Mouse (Mus musculus) liver, embryonic 13.5 days (tissue): Measurements from ENCODE around the gene Cadm4. TPM values are rescaled to one million over a fixed set of nuclear protein-coding genes. Genes with fewer than 3 reads are reported as not detected.

Source experiments
- ATAC-seq: fragments of 200-750 bp; cut with Nextera tagmentation; 2 replicates; pipeline ENCODE4 v1.8.0; 2017; ENCODE audit warnings: low read depth, mild to moderate bottlenecking, moderate number of reproducible peaks, moderate library complexity
- DNase-seq: peaks from one replicate; pipeline ENCODE4 v3.0.0; 2022
- H3K27ac ChIP-seq: fragments of 300-500 bp; sonication (generic); 2 replicates; pipeline ENCODE4 v1.5.1; 2015; ENCODE audit warnings: moderate library complexity, mild to moderate bottlenecking, inconsistent platforms
- H3K27me3 ChIP-seq: fragments of 300-500 bp; sonication (generic); 2 replicates; pipeline ENCODE4 v1.6.1; 2015; ENCODE audit warnings: mild to moderate bottlenecking, inconsistent platforms
- H3K36me3 ChIP-seq: fragments of 300-500 bp; sonication (generic); 2 replicates; pipeline ENCODE4 v1.6.1; 2015; ENCODE audit warnings: mild to moderate bottlenecking, inconsistent platforms
- H3K4me1 ChIP-seq: fragments of 300-500 bp; sonication (generic); replicated peaks from 2 replicates; pipeline ENCODE4 v1.6.1; 2015; ENCODE audit warnings: inconsistent platforms
- H3K4me2 ChIP-seq: fragments of 300-500 bp; sonication (generic); 2 replicates; pipeline ENCODE4 v1.6.1; 2015; ENCODE audit warnings: inconsistent platforms, mild to moderate bottlenecking, moderate library complexity
- H3K4me3 ChIP-seq: fragments of 300-500 bp; sonication (generic); replicated peaks from 2 replicates; pipeline ENCODE4 v1.5.1; 2015; ENCODE audit warnings: mild to moderate bottlenecking, inconsistent platforms
- H3K9ac ChIP-seq: fragments of 300-500 bp; sonication (generic); 2 replicates; pipeline ENCODE4 v1.6.1; 2015; ENCODE audit warnings: mild to moderate bottlenecking, inconsistent platforms
- H3K9me3 ChIP-seq: fragments of 300-500 bp; sonication (generic); replicated peaks from 2 replicates; pipeline ENCODE4 v1.6.1; 2016; ENCODE audit warnings: inconsistent platforms
- WGBS: fragments of 180-500 bp; shearing (Covaris S2); methylation state at CpG from one replicate; pipeline ENCODE4 v1.1.7; 2015; ENCODE audit not compliant: insufficient replicate concordance; 5-methylcytosine and 5-hydroxymethylcytosine counted together
- polyA plus RNA-seq: library from polyadenylated mRNA; unstranded; fragments of >200 nt; fragmentation: Nextera tagmentation; extraction: Ambion mirVana; gene quantifications from 2 replicates; pipeline ENCODE4 v1.2.1, GENCODE M21; 2015

The Cadm4 gene
- polyA plus RNA-seq, 1 experiment from 2014 or later = 0.20 TPM

- no peaks in the 10 kb centered on the region for H3K9me3 ChIP-seq
- H3K4me3 ChIP-seq = no peak overlapping the region
- ATAC-seq = no peak
- 45% methylated on average over 5 of the region's 5 CpGs for WGBS
- H3K4me1 ChIP-seq = no peaks in the 10 kb centered on the region
- DNase-seq = no peak
- H3K9ac ChIP-seq = no peak overlapping the region
- H3K27ac ChIP-seq = no peak overlapping the region
- no peak overlapping the region for H3K4me2 ChIP-seq
- H3K27me3 ChIP-seq = 0 out of 2 replicates have a peak, but pooled peaks cover 8% of the 10 kb centered on the region
- H3K36me3 ChIP-seq = no peaks in the 10 kb centered on the region
Observed at GRCm38 (mm10) chr7:24522805-24523204, 41.0 kb downstream of the Cadm4 start.

GRCm38 (mm10) chr7:24523723-24524122, 41.9 kb downstream of the Cadm4 start:
- Histone ChIP-seq H3K9ac (no peak overlapping the region), H3K27me3 (0 out of 2 replicates have a peak, but pooled peaks cover 8% of the 10 kb centered on the region), H3K4me2 (no peak overlapping the region), H3K9me3 (no peaks in the 10 kb centered on the region), H3K27ac (no peak overlapping the region), H3K36me3 (no peaks in the 10 kb centered on the region), H3K4me1 (no peaks in the 10 kb centered on the region), H3K4me3 (no peak overlapping the region)
- no peak for DNase-seq
- 59% methylated on average over 6 of the region's 6 CpGs for WGBS
- ATAC-seq = no peak

DNA sequence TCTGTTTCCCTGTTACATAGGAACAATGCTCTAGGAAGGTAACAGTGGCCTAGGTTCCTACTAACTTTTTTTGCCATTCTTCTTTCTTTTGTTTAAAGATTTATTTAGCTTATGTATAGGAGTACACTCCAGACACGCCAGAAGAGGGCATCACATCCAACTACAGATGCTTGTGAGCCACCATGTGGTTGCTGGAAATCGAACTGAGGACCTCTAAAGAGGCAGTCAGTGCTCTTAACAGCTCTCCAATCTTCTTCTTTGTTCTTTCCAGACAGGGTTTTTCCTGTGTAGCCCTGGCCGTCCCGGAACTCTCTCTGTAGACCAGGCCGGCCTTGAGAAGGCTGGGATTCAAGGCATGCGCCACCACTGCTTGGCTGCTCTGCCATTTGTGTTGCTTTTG, 43.2 kb downstream of the Cadm4 start:
- H3K9ac ChIP-seq = no peak overlapping the region
- no peak for ATAC-seq
- peaks cover 12% of the 10 kb centered on the region for H3K4me1 ChIP-seq
- H3K4me3 ChIP-seq = no peak overlapping the region
- DNase-seq = no peak
- 69% methylated on average over 6 of the region's 6 CpGs for whole genome bisulfite sequencing
- no peak overlapping the region for H3K27ac ChIP-seq
- H3K4me2 ChIP-seq = no peak overlapping the region
- no peaks in the 10 kb centered on the region for H3K9me3 ChIP-seq
- no peaks in the 10 kb centered on the region for H3K36me3 ChIP-seq
- H3K27me3 ChIP-seq = 0 out of 2 replicates have a peak, but pooled peaks cover 8% of the 10 kb centered on the region

DNA sequence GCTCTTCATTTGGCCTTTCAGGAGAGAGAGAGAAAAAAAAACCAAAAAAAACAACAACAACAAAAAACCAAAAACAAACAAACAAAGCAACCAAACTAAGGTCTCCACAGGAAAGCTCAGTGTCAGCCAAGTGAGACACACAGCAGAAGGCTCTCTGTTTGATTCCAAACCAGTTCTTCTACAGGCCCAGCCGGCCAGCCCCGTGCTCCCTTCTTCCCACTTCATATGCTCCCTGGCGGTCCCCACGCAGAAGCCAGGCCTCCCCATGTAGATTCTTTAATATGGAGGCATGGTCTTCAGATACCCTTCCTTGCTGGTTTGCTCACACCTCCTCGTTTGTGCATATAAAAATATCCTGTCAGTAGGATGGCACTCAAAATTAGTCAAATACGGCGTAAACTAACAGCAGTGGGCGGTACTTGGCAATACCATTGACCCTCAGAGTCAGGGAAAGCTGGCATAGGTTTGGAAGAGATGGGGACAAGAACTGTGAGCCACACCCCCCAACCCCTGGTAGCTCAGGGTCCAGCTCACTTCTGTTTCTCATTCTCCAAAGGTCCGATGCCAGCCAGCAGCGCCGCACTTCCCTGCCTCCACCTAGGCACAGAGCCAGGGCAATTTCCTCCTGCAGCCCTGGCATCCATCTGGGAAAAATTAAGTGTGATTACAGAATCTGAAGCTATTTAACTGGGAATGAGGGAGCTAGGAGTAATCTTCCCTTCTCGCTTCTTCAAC, 44.0 kb downstream of the Cadm4 start:
- ATAC-seq = no peak
- Histone ChIP-seq H3K27ac (no peak overlapping the region), H3K4me2 (no peak overlapping the region), H3K9me3 (no peaks in the 10 kb centered on the region), H3K27me3 (0 out of 2 replicates have a peak, but pooled peaks cover 8% of the 10 kb centered on the region), H3K4me1 (peaks cover 14% of the 10 kb centered on the region), H3K36me3 (no peaks in the 10 kb centered on the region), H3K4me3 (no peak overlapping the region), H3K9ac (no peak overlapping the region)
- no peak for DNase-seq
- WGBS = 77% methylated on average over 12 of the region's 12 CpGs

- 76% methylated on average over 11 of the region's 11 CpGs for WGBS
- DNase-seq (no peak), ATAC-seq (no peak)
- Histone ChIP-seq H3K4me1 (peaks cover 32% of the 10 kb centered on the region), H3K27ac (no peak overlapping the region), H3K4me2 (no peak overlapping the region), H3K4me3 (no peak overlapping the region), H3K36me3 (peaks cover 12% of the 10 kb centered on the region), H3K27me3 (0 out of 2 replicates have a peak, but pooled peaks cover 3% of the 10 kb centered on the region), H3K9ac (no peak overlapping the region), H3K9me3 (no peaks in the 10 kb centered on the region)
Observed at GRCm38 (mm10) chr7:24528861-24529260, 47.0 kb downstream of the Cadm4 start.

DNA sequence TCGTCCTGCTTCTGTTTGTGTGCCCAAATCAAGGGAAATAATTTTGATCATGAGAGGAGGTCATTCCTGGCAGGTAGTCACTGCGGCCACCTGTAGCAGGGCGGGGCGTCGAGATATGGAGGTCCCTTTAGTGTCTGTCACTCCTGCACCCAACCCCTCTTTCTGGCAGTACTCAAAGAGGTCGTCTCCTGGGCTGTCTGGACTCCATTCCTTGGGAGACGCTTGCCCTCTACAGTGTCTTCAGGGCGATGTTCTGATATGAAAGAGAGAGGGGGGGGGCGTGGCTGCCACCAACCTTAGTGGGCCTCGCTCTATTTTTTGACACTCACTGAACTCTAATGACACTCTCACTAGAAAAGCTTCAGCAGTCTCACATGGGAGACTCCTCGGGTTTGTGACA, 47.8 kb downstream of the Cadm4 start:
- peaks cover 32% of the 10 kb centered on the region for H3K4me1 ChIP-seq
- peaks cover 20% of the 10 kb centered on the region for H3K36me3 ChIP-seq
- no peaks in the 10 kb centered on the region for H3K27me3 ChIP-seq
- no peaks in the 10 kb centered on the region for H3K9me3 ChIP-seq
- H3K27ac ChIP-seq = peak overlapping the region; percentile 76
- DNase-seq = peak; percentile 9
- 40% methylated on average over 11 of the region's 11 CpGs for WGBS
- H3K4me3 ChIP-seq = peak overlapping the region; percentile 68
- H3K9ac ChIP-seq = peak overlapping the region; percentile 80
- peak overlapping the region; percentile 95 for H3K4me2 ChIP-seq
- ATAC-seq = no peak

DNA sequence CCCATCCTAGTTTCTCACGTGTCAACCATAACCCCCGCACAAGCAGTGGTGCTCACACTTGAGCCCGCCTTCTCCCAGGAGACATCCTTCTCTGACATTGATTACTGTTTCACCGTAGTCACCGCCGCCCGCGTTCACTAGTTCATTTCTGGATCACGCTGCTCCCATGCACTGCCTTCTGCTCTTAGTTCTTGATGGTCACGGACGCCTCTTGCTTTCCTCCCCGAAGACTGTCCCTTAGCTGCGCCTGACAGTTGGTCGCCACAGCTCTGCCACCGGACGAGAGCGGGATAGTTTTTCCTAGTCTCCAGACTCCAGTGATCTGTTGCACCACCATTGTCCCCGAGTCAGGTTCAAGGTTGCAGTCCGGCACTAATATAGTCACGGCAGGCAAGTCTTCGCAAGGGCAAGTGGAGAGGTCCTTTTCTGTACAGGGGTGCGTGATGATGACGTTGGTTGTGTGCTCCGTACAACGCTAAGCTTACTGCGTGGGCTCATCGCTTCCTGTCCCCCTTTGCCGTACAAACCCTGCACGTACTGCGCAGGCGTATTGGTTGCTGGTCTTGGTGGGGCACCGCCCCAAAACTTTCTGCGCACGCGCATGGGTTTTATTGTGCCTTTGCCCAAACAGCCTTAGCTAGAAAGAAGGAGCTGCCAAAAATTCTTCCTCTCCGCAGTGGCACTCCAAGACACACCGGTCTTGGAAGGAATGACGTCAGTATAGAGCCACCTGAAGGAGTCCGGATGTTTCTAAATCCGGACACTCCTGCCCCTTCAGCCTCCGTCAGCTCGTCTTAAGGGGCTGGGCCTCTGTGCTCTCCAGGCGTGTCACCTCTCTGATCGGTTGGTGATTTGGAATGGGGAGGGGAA, 48.5 kb downstream of the Cadm4 start, which contains the start of gene Irgq:
Gene Irgq (plus strand): TSS at position 628 of the 870 bp plus-strand sequence.
- Histone ChIP-seq H3K27me3 (no peaks in the 10 kb centered on the region), H3K4me2 (peak within 1 kb of the TSS; percentile 95), H3K9me3 (no peaks in the 10 kb centered on the region), H3K4me3 (peak within 1 kb of the TSS; percentile 68), H3K4me1 (peaks cover 32% of the 10 kb centered on the region), H3K9ac (peak within 1 kb of the TSS; percentile 80), H3K36me3 (peaks cover 20% of the 10 kb centered on the region), H3K27ac (peak within 1 kb of the TSS; percentile 76)
- DNase-seq (peak; percentile 95), ATAC-seq (peak; percentile 90)
- under 1% methylated on average over 44 of the region's 44 CpGs for whole genome bisulfite sequencing

- peaks cover 20% of the 10 kb centered on the region for H3K36me3 ChIP-seq
- 4% methylated on average over 43 of the region's 43 CpGs for WGBS
- peak overlapping the region; percentile 76 for H3K27ac ChIP-seq
- no peaks in the 10 kb centered on the region for H3K9me3 ChIP-seq
- H3K27me3 ChIP-seq = no peaks in the 10 kb centered on the region
- DNase-seq = peak; percentile 56
- H3K4me2 ChIP-seq = peak overlapping the region; percentile 95
- H3K4me1 ChIP-seq = peaks cover 32% of the 10 kb centered on the region
- H3K4me3 ChIP-seq = peak overlapping the region; percentile 68
- peak overlapping the region; percentile 80 for H3K9ac ChIP-seq
- peak; percentile 57 for ATAC-seq
Observed at GRCm38 (mm10) chr7:24531211-24531971, 49.6 kb downstream of the Cadm4 start.

GRCm38 (mm10) chr7:24533031-24533571, 51.3 kb downstream of the Cadm4 start:
- no peaks in the 10 kb centered on the region for H3K27me3 ChIP-seq
- 87% methylated on average over 28 of the region's 28 CpGs for WGBS
- DNase-seq (no peak), ATAC-seq (no peak)
- H3K27ac ChIP-seq = no peak overlapping the region
- no peak overlapping the region for H3K4me2 ChIP-seq
- peaks cover 20% of the 10 kb centered on the region for H3K36me3 ChIP-seq
- no peak overlapping the region for H3K9ac ChIP-seq
- H3K4me1 ChIP-seq = peaks cover 32% of the 10 kb centered on the region
- H3K4me3 ChIP-seq = no peak overlapping the region
- H3K9me3 ChIP-seq = no peaks in the 10 kb centered on the region

DNA sequence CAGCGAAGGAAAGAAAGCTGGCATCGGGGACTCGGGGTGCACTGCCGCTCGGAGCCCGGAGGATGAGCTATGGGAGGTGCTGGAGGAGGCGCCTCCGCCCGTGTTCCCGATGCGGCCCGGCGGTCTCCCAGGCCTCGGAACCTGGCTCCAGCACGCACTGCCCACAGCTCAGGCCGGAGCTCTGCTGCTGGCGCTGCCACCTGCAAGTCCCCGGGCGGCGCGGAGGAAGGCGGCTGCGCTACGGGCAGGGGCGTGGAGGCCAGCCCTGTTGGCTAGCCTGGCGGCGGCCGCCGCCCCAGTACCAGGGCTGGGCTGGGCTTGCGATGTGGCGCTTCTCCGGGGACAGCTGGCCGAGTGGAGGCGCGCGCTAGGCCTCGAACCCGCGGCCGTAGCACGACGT, 52.0 kb downstream of the Cadm4 start:
- Histone ChIP-seq H3K4me3 (no peak overlapping the region), H3K4me1 (peaks cover 32% of the 10 kb centered on the region), H3K4me2 (no peak overlapping the region), H3K27me3 (no peaks in the 10 kb centered on the region), H3K9ac (no peak overlapping the region), H3K27ac (no peak overlapping the region), H3K9me3 (no peaks in the 10 kb centered on the region), H3K36me3 (peaks cover 20% of the 10 kb centered on the region)
- DNase-seq (no peak), ATAC-seq (no peak)
- WGBS = 69% methylated on average over 42 of the region's 42 CpGs
